Mouse (Mus musculus) central nervous system, embryonic 14 days (tissue): ENCODE measurements around the gene Amdhd1. TPM values are rescaled to one million over a fixed set of nuclear protein-coding genes. Genes with fewer than 3 reads are reported as not detected.

Experiments used
- polyA plus RNA-seq: library from polyadenylated mRNA; depleted of rRNA; stranded (reverse); fragments of >200 nt; gene quantifications from 2 replicates; pipeline ENCODE4 v1.2.3, GENCODE M21; 2012; rRNA removed

Amdhd1 gene
- 0.10 and 0.13 TPM in 2 replicates for polyA plus RNA-seq

GRCm38 (mm10) chr10:93539775-93540430 lies at the start of gene Amdhd1:
Gene Amdhd1, minus strand, starts transcription at chr10:93540033.

DNA sequence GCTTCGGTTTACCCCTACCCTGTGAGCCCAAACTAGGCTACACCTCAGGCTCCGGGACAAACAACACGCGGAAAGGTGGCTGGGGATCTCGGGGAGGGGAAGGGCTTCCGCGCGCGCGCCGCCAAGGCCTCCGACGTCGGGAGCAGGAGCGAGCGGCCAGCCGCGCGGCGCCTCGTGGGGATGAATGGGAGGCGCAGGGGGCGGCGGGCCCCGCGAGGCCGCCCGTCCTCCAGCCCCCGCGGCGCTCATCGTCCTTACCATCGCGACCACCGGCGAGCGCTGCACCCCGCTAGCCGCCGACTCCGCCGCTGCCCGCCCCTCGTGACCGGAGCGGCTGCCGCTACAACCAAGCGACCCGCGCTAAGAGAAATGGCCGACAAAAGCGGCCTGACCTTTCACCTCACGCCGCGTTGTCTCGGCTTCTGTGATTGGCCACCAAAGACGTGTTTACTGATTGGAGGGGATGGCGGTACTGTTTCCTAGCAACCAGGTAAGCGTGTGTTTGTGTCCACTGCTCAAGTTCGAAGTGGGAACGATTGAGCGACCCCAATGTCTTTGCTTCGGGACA lies 49.5 kb upstream of the Amdhd1 start, which contains the start of gene Snrpf:
Gene Snrpf, minus strand, starts transcription at position 426 of the 568 bp plus-strand sequence.

DNA sequence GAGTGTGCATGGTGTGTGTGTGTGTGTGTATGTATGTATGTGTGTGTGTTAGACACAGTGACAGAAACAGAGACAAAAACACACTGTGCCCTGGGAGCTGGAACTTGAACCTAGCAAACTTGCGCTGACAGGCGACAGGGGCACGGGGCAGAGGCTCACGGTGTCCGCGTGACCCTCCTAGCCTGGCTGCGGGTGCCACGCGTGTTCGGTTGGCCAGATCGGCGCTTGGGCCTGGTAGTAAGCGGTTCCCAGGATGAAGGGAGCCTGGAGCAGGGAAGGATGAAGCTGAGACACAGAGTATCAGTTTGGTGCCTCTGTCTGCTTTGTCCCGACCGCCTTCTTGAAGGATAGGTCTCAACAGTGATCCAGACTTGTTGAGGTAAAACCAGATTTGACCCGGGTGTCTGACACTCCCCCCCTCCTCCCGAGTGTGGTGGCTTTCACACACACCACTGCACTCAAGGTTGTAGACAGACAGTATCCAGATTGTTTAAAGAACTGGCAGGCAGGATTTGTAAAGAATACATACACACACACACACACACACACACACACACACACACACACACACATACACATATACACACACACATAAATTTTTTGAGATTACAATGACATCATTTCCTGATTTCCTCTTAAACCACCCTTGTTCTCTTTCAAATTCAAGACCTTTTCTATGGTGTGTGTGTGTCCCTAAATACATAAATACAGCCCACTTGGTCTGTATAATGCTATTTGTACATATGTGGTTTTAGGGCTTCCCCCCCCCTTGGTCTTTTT lies 788 bp upstream of the Amdhd1 start, which contains the start of gene Ccdc38:
Gene Ccdc38, plus strand, starts transcription at position 202 of the 780 bp plus-strand sequence.

DNA sequence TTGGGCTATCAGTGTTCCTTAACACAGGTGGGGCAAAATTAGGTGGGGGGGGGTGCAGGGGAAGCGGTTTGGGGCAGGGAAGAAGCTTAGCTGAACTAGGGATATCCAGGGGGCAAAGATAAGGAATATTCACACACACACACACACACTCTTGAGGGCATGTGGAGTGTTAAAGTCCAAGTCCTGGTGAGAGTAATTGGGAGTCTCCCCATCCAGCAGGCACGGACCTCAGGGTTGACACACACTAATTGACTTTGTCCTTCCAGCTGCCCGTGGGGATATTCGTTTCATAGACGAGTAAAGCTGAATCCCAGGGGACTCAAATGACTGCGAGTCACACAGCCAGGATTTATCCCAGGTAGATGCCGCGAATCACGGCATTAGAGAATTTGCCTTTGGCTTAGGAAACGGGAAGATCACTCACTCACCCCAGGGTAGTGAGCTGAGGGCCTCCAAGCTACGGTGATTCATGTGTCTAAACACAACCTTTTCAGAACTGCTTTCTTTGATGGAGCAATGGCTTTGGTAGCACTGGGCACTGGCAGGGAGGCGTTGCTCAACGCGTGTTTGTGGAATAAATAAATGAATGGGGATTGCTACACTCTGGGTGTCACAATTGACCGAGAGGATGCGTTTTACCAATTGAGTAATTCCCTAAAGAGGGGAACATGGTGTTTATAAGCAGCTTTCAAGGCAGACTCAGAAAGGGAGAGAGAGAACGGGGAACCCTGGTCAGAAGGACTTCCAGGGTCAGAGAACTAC lies 51.6 kb downstream of the Amdhd1 start, which contains the start of gene Hal:
Gene Hal, plus strand, starts transcription at position 703 of the 762 bp plus-strand sequence.

Other genes with a start within 250 kb of the Amdhd1 start
- gene Elk3, start 228.9 kb downstream of the Amdhd1 start, polyA plus RNA-seq = 11.8 and 19.7 TPM in 2 replicates
- gene Lta4h, start 86.6 kb downstream of the Amdhd1 start, polyA plus RNA-seq = 77.2 and 86.6 TPM in 2 replicates
- gene Hal, start 51.3 kb downstream of the Amdhd1 start, polyA plus RNA-seq = 0.10 and 0.20 TPM in 2 replicates
- gene Ccdc38, start 599 bp upstream of the Amdhd1 start, polyA plus RNA-seq = 0.32 and 0.64 TPM in 2 replicates
- gene Snrpf, start 49.7 kb upstream of the Amdhd1 start, polyA plus RNA-seq = 139 and 148 TPM in 2 replicates
- gene Ntn4, start 100.6 kb upstream of the Amdhd1 start, polyA plus RNA-seq = 5.6 and 7.6 TPM in 2 replicates